Mouse (Mus musculus): ENCODE data around the gene Fam187a. TPM values are rescaled to one million over a fixed set of nuclear protein-coding genes. Genes with fewer than 3 reads are reported as not detected.

Fam187a gene
- polyA plus RNA-seq, 1 experiment from 2014 or later, result not detected

DNA sequence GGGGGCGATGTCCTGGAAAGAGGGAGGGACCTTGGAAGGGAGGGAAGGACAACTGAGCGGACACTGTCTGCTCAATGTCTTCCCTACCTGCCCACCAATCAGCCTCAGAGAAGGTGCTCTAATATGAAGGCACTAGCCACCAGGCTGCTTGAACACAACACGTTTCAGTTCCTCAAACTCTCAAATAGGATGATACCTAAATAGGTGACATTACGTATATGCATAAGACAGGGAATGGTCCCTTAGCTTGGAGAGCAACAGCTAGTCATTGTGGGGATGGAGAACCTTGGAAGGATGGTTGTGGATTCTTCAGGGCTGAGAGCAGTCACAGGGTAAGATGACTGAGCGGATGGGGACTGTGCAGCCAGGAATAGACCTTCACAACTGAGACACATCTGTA is 2.5 kb downstream of the Fam187a start:
- no peaks in the 10 kb centered on the region for H3K36me3 ChIP-seq (ENCODE audit: control insufficient read depth, insufficient read depth, low read length)

DNA sequence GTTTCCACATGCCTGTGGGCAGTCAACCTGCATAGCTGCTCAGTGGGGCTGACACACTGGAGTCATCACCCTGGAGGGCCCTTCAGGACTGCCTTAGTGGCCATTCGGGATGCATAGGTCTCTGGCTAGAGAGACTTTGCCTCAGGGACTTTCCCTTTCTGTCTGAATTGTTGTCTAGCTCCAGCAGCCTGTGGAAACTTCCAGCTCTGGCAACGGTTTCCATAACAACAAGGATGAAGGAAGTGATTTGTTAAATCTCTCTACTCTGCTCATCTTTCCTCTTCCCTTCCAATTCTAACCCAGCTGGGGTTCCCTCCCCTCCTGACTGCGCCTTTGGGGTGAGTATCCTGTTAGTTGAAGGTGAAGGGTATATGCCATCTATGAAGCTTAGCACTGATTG is 3.2 kb downstream of the Fam187a start:
- DNase-seq (ENCODE audit: low spot score) (no peak), ATAC-seq (ENCODE audit: low FRiP score, low TSS enrichment) (no peak)
- Histone ChIP-seq H3K9ac (ENCODE audit: low read length) (no peak overlapping the region), H3K9me3 (ENCODE audit: control insufficient read depth, low read length) (no peaks in the 10 kb centered on the region), H3K4me3 (ENCODE audit: low read depth, low read length) (no peak overlapping the region), H3K4me1 (replicated peaks; ENCODE audit: control insufficient read depth, insufficient read depth) (no peaks in the 10 kb centered on the region), H3K36me3 (ENCODE audit: control insufficient read depth, insufficient read depth, low read length) (no peaks in the 10 kb centered on the region), H3K27ac (replicated peaks) (no peak overlapping the region), H3K4me2 (replicated peaks; ENCODE audit: low read depth) (no peak overlapping the region), H3K27me3 (ENCODE audit: control insufficient read depth, insufficient read depth, low read length) (no peaks in the 10 kb centered on the region)
- TF ChIP-seq CTCF (IDR thresholded peaks at IDR 0.05; ENCODE audit: low read depth), result no peak
- TF ChIP-seq EP300 (optimal IDR thresholded peaks at IDR 0.05), result no peak
- WGBS, result 45% methylated on average over 3 of the region's 3 CpGs

More for the DNA sequence above, 2.5 kb downstream of the Fam187a start:
- H3K4me1 ChIP-seq (replicated peaks; ENCODE audit: control insufficient read depth, insufficient read depth), result no peaks in the 10 kb centered on the region
- no peak for TF ChIP-seq CTCF (IDR thresholded peaks at IDR 0.05; ENCODE audit: low read depth)
- no peak for TF ChIP-seq EP300 (optimal IDR thresholded peaks at IDR 0.05)
- DNase-seq (ENCODE audit: low spot score) (no peak), ATAC-seq (ENCODE audit: low FRiP score, low TSS enrichment) (no peak)
- H3K4me2 ChIP-seq (replicated peaks; ENCODE audit: low read depth), result no peak overlapping the region
- H3K4me3 ChIP-seq (ENCODE audit: low read depth, low read length), result no peak overlapping the region
- H3K9me3 ChIP-seq (ENCODE audit: control insufficient read depth, low read length), result no peaks in the 10 kb centered on the region
- 72% methylated on average over 5 of the region's 5 CpGs for WGBS
- H3K27me3 ChIP-seq (ENCODE audit: control insufficient read depth, insufficient read depth, low read length), result no peaks in the 10 kb centered on the region
- no peak overlapping the region for H3K9ac ChIP-seq (ENCODE audit: low read length)
- H3K27ac ChIP-seq (replicated peaks), result no peak overlapping the region

DNA sequence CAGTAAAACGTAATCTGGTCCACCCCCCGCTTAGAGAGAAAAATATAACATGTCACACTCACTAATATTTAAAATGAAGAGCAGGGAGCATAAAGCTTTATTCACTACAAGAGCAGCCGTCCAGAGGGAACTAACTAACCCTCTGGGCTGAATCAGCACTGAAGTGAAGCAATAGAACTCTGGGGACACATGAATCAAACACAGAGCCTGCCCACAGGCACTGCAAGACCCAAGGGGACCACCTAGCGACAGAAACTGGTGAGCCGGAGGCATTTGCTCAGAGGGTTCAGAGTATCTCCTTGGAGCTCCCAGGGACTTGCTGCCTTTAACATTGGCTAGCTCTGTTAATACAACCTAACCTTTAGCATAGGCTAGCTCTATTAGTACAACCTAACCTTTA is 5.1 kb downstream of the Fam187a start:
- no peak for ATAC-seq (ENCODE audit: low FRiP score, low TSS enrichment)
- Histone ChIP-seq H3K4me2 (replicated peaks; ENCODE audit: low read depth) (no peak overlapping the region), H3K27me3 (ENCODE audit: control insufficient read depth, insufficient read depth, low read length) (no peaks in the 10 kb centered on the region), H3K27ac (replicated peaks) (no peak overlapping the region), H3K9ac (ENCODE audit: low read length) (no peak overlapping the region), H3K36me3 (ENCODE audit: control insufficient read depth, insufficient read depth, low read length) (no peaks in the 10 kb centered on the region), H3K4me3 (ENCODE audit: low read depth, low read length) (no peak overlapping the region), H3K9me3 (ENCODE audit: control insufficient read depth, low read length) (no peaks in the 10 kb centered on the region), H3K4me1 (replicated peaks; ENCODE audit: control insufficient read depth, insufficient read depth) (no peaks in the 10 kb centered on the region)
- DNase-seq (ENCODE audit: low spot score), result no peak
- 69% methylated on average over 5 of the region's 5 CpGs for WGBS
- TF ChIP-seq EP300 (optimal IDR thresholded peaks at IDR 0.05) (no peak), CTCF (IDR thresholded peaks at IDR 0.05; ENCODE audit: low read depth) (no peak)

DNA sequence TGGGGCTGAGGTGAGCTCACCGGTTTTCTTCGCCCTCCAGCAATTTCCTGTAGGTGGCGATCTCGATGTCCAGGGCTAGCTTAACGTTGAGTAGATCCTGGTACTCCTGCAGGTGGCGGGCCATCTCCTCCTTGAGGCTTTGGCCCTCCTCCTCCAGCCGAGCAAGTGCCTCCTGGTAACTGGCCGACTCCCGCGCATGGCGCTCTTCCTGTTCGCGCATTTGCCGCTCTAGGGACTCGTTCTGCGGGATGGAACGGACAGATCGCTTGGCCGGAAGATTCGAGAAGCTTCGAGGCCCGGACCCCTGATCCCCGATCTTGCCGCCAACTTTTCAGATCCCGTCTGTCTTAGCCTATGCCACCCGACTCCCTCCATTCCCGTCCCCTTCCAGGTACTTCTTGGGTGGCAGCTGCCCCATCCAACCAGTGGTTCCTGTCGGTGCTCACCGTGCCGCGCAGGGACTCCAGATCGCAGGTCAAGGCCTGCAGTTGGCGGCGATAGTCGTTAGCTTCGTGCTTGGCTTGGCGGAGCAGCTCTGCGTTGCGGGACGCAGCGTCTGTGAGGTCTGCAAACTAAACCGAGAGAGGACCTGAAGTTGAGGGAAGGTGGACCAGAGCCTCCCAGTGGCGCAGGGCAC is 8.2 kb downstream of the Fam187a start:
- no peak for TF ChIP-seq EP300 (optimal IDR thresholded peaks at IDR 0.05)
- peak; percentile 94 for TF ChIP-seq CTCF (IDR thresholded peaks at IDR 0.05; ENCODE audit: low read depth)

DNA sequence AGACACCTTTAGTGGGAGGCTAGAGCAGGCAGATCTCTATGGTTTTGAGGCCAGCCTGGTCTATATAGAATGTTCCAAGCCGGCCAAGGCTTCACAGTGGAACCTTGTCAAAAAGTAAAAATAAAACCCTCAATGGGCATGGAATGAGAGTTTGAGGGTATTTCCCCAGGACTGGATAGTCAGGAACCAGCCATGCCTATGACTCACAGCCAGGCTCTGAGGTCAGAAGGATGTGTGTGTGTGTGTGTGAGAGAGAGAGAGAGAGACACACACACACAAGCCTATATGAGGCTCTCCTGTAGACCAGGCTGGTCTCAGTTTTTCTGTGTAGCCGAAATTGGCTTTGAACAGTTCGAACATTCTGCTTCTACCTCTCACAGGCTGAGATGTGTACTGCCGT is 9.7 kb downstream of the Fam187a start:
- H3K36me3 ChIP-seq (ENCODE audit: control insufficient read depth, insufficient read depth, low read length), result no peaks in the 10 kb centered on the region
- ATAC-seq (ENCODE audit: low FRiP score, low TSS enrichment) (no peak), DNase-seq (ENCODE audit: low spot score) (no peak)

More for the DNA sequence above, 8.2 kb downstream of the Fam187a start:
- Histone ChIP-seq H3K27ac (replicated peaks) (no peak overlapping the region), H3K27me3 (ENCODE audit: control insufficient read depth, insufficient read depth, low read length) (no peaks in the 10 kb centered on the region), H3K4me3 (ENCODE audit: low read depth, low read length) (peak overlapping the region; percentile 41), H3K4me2 (replicated peaks; ENCODE audit: low read depth) (peak overlapping the region; percentile 71), H3K4me1 (replicated peaks; ENCODE audit: control insufficient read depth, insufficient read depth) (no peaks in the 10 kb centered on the region), H3K36me3 (ENCODE audit: control insufficient read depth, insufficient read depth, low read length) (no peaks in the 10 kb centered on the region), H3K9ac (ENCODE audit: low read length) (peak overlapping the region; percentile 61), H3K9me3 (ENCODE audit: control insufficient read depth, low read length) (no peaks in the 10 kb centered on the region)
- DNase-seq (ENCODE audit: low spot score) (peak; percentile 89), ATAC-seq (ENCODE audit: low FRiP score, low TSS enrichment) (peak; percentile 91)
- 3% methylated on average over 43 of the region's 43 CpGs for WGBS

DNA sequence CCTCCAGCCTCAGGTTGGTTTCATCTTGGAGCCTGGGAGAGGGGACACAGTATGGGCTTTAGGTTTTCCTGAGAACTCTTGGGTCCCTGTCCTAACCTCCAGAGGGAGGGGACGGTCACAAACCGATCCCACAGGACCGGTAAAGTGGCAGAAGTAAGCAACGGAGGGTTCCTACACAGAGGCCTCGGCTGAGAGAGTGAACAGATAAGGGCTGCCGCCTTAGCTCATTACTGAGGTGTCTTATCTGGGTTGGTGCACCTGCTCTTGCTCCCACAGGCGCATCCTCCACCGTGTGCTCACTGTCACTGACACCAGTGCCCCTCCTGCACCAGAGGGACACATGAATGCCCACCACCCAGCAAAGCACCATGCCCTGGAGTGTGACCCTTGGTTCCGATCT is 10.8 kb downstream of the Fam187a start:
- ATAC-seq (ENCODE audit: low FRiP score, low TSS enrichment), result no peak
- Histone ChIP-seq H3K4me3 (ENCODE audit: low read depth, low read length) (no peak overlapping the region), H3K4me2 (replicated peaks; ENCODE audit: low read depth) (no peak overlapping the region), H3K9ac (ENCODE audit: low read length) (no peak overlapping the region), H3K9me3 (ENCODE audit: control insufficient read depth, low read length) (no peaks in the 10 kb centered on the region), H3K36me3 (ENCODE audit: control insufficient read depth, insufficient read depth, low read length) (no peaks in the 10 kb centered on the region), H3K27me3 (ENCODE audit: control insufficient read depth, insufficient read depth, low read length) (no peaks in the 10 kb centered on the region), H3K27ac (replicated peaks) (no peak overlapping the region), H3K4me1 (replicated peaks; ENCODE audit: control insufficient read depth, insufficient read depth) (no peaks in the 10 kb centered on the region)
- 53% methylated on average over 9 of the region's 9 CpGs for WGBS
- no peak for TF ChIP-seq CTCF (IDR thresholded peaks at IDR 0.05; ENCODE audit: low read depth)
- no peak for TF ChIP-seq EP300 (optimal IDR thresholded peaks at IDR 0.05)
- DNase-seq (ENCODE audit: low spot score), result no peak

More for the DNA sequence above, 9.7 kb downstream of the Fam187a start:
- TF ChIP-seq EP300 (optimal IDR thresholded peaks at IDR 0.05) (no peak), CTCF (IDR thresholded peaks at IDR 0.05; ENCODE audit: low read depth) (no peak)
- no peak overlapping the region for H3K27ac ChIP-seq (replicated peaks)
- no peak overlapping the region for H3K4me3 ChIP-seq (ENCODE audit: low read depth, low read length)
- H3K4me2 ChIP-seq (replicated peaks; ENCODE audit: low read depth), result no peak overlapping the region
- 95% methylated on average over 4 of the region's 4 CpGs for WGBS
- no peaks in the 10 kb centered on the region for H3K4me1 ChIP-seq (replicated peaks; ENCODE audit: control insufficient read depth, insufficient read depth)
- H3K9ac ChIP-seq (ENCODE audit: low read length), result no peak overlapping the region
- H3K9me3 ChIP-seq (ENCODE audit: control insufficient read depth, low read length), result no peaks in the 10 kb centered on the region
- no peaks in the 10 kb centered on the region for H3K27me3 ChIP-seq (ENCODE audit: control insufficient read depth, insufficient read depth, low read length)

Data from stomach, postnatal 0 days (tissue).